Mouse (Mus musculus) embryo, embryonic 10 days (tissue): ENCODE data around the gene Slc3a2.

Experiments
- DNase-seq: peaks from one replicate; pipeline ENCODE4 v3.0.0-alpha.2; 2015; ENCODE audit warnings: low spot score

Slc3a2 gene

GRCm38 (mm10) chr19:8662337-8662736 lies 60.8 kb downstream of the Slc3a2 start:
- peak; percentile 83 for DNase-seq

DNA sequence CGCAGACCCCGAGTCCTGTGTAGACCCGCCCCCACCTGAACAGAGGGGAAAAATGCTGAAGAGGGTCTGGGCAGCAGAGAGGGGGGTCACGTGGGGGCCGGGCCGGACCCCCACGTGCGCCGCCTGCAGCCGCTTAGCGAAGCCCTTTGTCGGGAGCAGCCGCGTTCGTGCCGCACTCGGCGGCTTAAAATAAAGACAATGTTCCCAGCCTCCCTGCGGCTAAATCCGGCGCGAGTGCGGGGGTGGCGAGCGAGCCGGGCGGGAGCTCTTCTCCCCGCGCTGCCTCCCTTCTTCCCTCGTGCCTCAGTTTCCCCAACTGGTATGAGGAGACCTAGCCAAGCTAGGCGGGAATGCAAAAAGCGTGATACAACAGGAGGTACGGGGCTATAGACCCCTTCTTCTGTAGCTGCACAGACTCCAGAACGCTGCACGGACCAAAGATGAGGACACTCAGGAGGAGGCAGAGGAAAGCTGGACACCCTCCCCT lies 61.3 kb downstream of the Slc3a2 start:
- DNase-seq = peak; percentile 52
